Comparison of ENCODE assay signal across 8 mouse cellular contexts in genomic region chr8:120229574-120229916, GRCm38 (mm10). TPM values are rescaled to one million over a fixed set of nuclear protein-coding genes. Genes with fewer than 3 reads are reported as not detected.
A peak's percentile ranks its signal among the peaks of the same experiment; 100 is the strongest.
DNase-seq lines count a peak whose midpoint lies in the region; ATAC-seq lines count a peak whose summit lies in the region.

No protein-coding gene starts in this region.

- H3K27ac ChIP-seq in heart, embryonic 12.5 days (ENCODE audit: poor library complexity, severe bottlenecking) = no peak overlapping the region
- no peak overlapping the region for H3K27ac ChIP-seq in heart, embryonic 13.5 days (replicated peaks)

- H3K4me3 ChIP-seq in heart, embryonic 12.5 days = peak overlapping the region; percentile 73
- peak overlapping the region; percentile 69 for H3K4me3 ChIP-seq in heart, embryonic 13.5 days

- peaks cover 86% of the 10 kb centered on the region for H3K4me1 ChIP-seq in heart, embryonic 12.5 days (replicated peaks)
- peaks cover 87% of the 10 kb centered on the region for H3K4me1 ChIP-seq in heart, embryonic 13.5 days

- H3K9ac ChIP-seq in heart, embryonic 12.5 days = peak overlapping the region; percentile 77; the same call in 1 of the 2 replicates
- peak overlapping the region; percentile 85 for H3K9ac ChIP-seq in heart, embryonic 13.5 days

- intact Hi-C loops in heart, postnatal 25 days (cut with DNase I) = no loop called here

- peak overlapping the region; percentile 99 for H3K4me2 ChIP-seq in heart, embryonic 12.5 days
- H3K4me2 ChIP-seq in heart, embryonic 13.5 days = peak overlapping the region; percentile 80

- no peak for DNase-seq in heart, postnatal 25 days (ENCODE audit: low spot score)
- peak; percentile 80 for DNase-seq in adrenal gland, postnatal 10 days
- peak; percentile 61 to 67 for DNase-seq in kidney, postnatal 4 days
- DNase-seq in neural tube, embryonic 10.5 days (ENCODE audit: extremely low spot score, low spot score) = peak; percentile 66
- no peak for DNase-seq in urinary bladder, postnatal 4 days (ENCODE audit: low spot score in 2 of 2)

- no peak for ATAC-seq in heart, embryonic 12.5 days (ENCODE audit: insufficient number of reproducible peaks, low FRiP score)
- no peak for ATAC-seq in heart, embryonic 13.5 days (ENCODE audit: extremely low read depth, insufficient number of reproducible peaks, low FRiP score, low TSS enrichment)
- no peak for ATAC-seq in monocyte, adult 5-6 weeks (replicated peaks; ENCODE audit: insufficient number of reproducible peaks, low FRiP score, low TSS enrichment, poor library complexity, severe bottlenecking)

- H3K36me3 ChIP-seq in heart, embryonic 12.5 days = no peaks in the 10 kb centered on the region
- H3K36me3 ChIP-seq in heart, embryonic 13.5 days = no peaks in the 10 kb centered on the region

- no peaks in the 10 kb centered on the region for H3K9me3 ChIP-seq in heart, embryonic 12.5 days (replicated peaks)
- H3K9me3 ChIP-seq in heart, embryonic 13.5 days = no peaks in the 10 kb centered on the region

- WGBS in heart, embryonic 12.5 days = 2% methylated on average over 21 of the region's 22 CpGs
- 0% methylated on average over 20 of the region's 22 CpGs for WGBS in heart, embryonic 13.5 days

- peaks cover 21% of the 10 kb centered on the region for H3K27me3 ChIP-seq in heart, embryonic 12.5 days (replicated peaks)
- H3K27me3 ChIP-seq in heart, embryonic 13.5 days (replicated peaks) = peaks cover 42% of the 10 kb centered on the region

RNA-seq across cellular contexts. Expression of gene Gse1, which starts 1.3 kb away (rescaled TPM):
- polyA plus RNA-seq in heart, embryonic 12.5 days (2016; fragmentation: Nextera tagmentation; extraction: Ambion mirVana) = 14.0 and 15.3 TPM in 2 replicates
- 10 to 100 TPM; 20.1 to 25.9 TPM for total RNA-seq in heart, postnatal 25 days (2021)
- 10 to 100 TPM; 27.2 to 42.9 TPM for total RNA-seq in adrenal gland, postnatal 10 days (2021)
- 8.5 and 8.6 TPM in 2 replicates for polyA plus RNA-seq in heart, embryonic 13.5 days (2015; fragmentation: Nextera tagmentation; extraction: Ambion mirVana)
- 9.9 to 23.3 TPM (median 10.5 TPM) in 3 replicates for total RNA-seq in monocyte, adult 5-6 weeks (2017)

RNA-seq across cellular contexts. Expression of gene Fam92b, which starts 52.3 kb away (rescaled TPM):
- polyA plus RNA-seq in heart, embryonic 12.5 days (2016; fragmentation: Nextera tagmentation; extraction: Ambion mirVana) = not detected in 2 replicates
- not detected for total RNA-seq in heart, postnatal 25 days (2021)
- 1 to 10 TPM in 1 of 2 experiments, under 1 TPM in 1; 0.90 to 1.4 TPM for total RNA-seq in adrenal gland, postnatal 10 days (2021)
- polyA plus RNA-seq in heart, embryonic 13.5 days (2015; fragmentation: Nextera tagmentation; extraction: Ambion mirVana) = not detected in 2 replicates
- not detected in 3 replicates for total RNA-seq in monocyte, adult 5-6 weeks (2017)

Comparison
In these comparisons a context has a peak if more than half of its experiments do, and no peak if none do; other contexts are left out.
1. DNase-seq: peak in adrenal gland, postnatal 10 days (single experiment), kidney, postnatal 4 days (2 of 2) and neural tube, embryonic 10.5 days (single experiment); none in heart, postnatal 25 days (single experiment) and urinary bladder, postnatal 4 days (0 of 2).